Mouse (Mus musculus) spleen, adult 2 months (tissue): ENCODE results near the gene Dnah2.

Source experiments
- CTCF ChIP-seq: fragments of 200-500 bp; IDR thresholded peaks from 2 replicates; pipeline ENCODE4 v1.5.1; 2011; ENCODE audit warnings: mild to moderate bottlenecking, inconsistent platforms; ENCODE audit not compliant: insufficient read depth, insufficient read length, insufficient replicate concordance; ENCODE audit errors: extremely low read depth
- POLR2A ChIP-seq: fragments of 200-500 bp; IDR thresholded peaks from 2 replicates; pipeline ENCODE4 v1.6.1; 2011; ENCODE audit warnings: low read depth, low read length, inconsistent platforms

DNA sequence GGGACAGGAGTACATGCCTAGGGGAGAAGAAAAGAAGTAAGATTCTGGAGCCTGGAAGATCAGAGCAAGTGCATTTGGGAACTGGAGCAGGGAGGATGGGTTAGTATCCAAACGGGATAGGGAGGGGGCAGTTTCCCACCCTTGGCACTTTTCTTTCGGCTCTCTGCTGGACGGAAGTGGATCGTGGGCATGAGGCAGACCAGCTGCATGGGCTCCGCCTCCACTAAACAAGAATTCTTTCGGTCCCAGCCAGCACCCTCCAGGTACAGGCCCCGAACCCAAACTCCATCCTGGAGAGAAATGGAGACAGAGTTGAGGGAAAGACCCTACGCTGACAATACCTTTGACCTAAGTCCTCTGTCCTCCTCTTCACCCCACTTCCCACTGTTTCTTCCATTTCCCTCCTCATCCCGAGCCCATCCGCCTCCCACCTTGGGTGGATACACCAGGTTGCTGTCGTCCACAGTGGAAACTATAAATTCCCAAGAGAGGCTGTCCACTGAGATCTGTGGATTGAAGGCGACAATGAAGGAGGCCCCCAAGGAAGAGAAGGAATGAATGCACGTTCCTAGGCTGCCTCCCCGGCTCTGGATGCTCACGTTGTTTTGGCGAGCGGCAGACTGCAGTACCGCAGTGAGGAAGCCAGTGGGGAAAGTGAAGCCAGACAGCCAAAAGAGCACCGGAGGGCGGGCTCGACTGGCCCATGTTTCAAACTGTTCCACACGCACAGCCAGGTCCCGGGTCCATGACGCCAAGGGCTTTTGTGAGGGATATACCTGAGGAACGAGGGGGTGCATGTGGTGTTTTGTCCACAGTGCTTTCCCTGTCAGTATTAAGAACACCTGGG, 127.6 kb downstream of the Dnah2 start:
- TF ChIP-seq CTCF (no peak), POLR2A (no peak)
